Mouse (Mus musculus) limb, embryonic 14.5 days (tissue): ENCODE measurements around the gene Hspbp1. TPM values are rescaled to one million over a fixed set of nuclear protein-coding genes. Genes with fewer than 3 reads are reported as not detected.

Experiments
- ATAC-seq: fragments of 200-750 bp; cut with Nextera tagmentation; 2 replicates; pipeline ENCODE4 v1.8.0; 2017; ENCODE audit warnings: low read depth, moderate number of reproducible peaks, moderate TSS enrichment; ENCODE audit not compliant: low FRiP score
- DNase-seq: peaks from one replicate; pipeline ENCODE4 v3.0.0-alpha.2; 2015; ENCODE audit warnings: low spot score
- H3K27ac ChIP-seq: fragments of 300-500 bp; sonication (generic); replicated peaks from 2 replicates; pipeline ENCODE4 v1.5.1; 2014; ENCODE audit warnings: low read depth, mild to moderate bottlenecking, low read length, moderate library complexity, mixed read lengths
- H3K27me3 ChIP-seq: fragments of 300-500 bp; sonication (generic); 2 replicates; pipeline ENCODE4 v1.6.1; 2014; ENCODE audit warnings: low read length, mixed read lengths; ENCODE audit not compliant: control insufficient read depth, insufficient read depth
- H3K36me3 ChIP-seq: fragments of 300-500 bp; sonication (generic); 2 replicates; pipeline ENCODE4 v1.6.1; 2014; ENCODE audit warnings: mild to moderate bottlenecking, low read length, moderate library complexity, mixed read lengths; ENCODE audit not compliant: control insufficient read depth, insufficient read depth
- H3K4me1 ChIP-seq: fragments of 300-500 bp; sonication (generic); 2 replicates; pipeline ENCODE4 v1.6.1; 2014; ENCODE audit warnings: antibody characterized with exemption, low read length, mixed read lengths; ENCODE audit not compliant: control insufficient read depth, insufficient read depth
- H3K4me2 ChIP-seq: fragments of 300-500 bp; sonication (generic); replicated peaks from 2 replicates; pipeline ENCODE4 v1.6.1; 2014; ENCODE audit warnings: low read depth, mild to moderate bottlenecking, low read length, moderate library complexity; ENCODE audit not compliant: severe bottlenecking
- H3K4me3 ChIP-seq: fragments of 300-500 bp; sonication (generic); replicated peaks from 2 replicates; pipeline ENCODE4 v1.5.1; 2014; ENCODE audit warnings: low read length
- H3K9ac ChIP-seq: fragments of 300-500 bp; sonication (generic); 2 replicates; pipeline ENCODE4 v1.6.1; 2014; ENCODE audit warnings: mild to moderate bottlenecking, low read depth, low read length, moderate library complexity; ENCODE audit not compliant: severe bottlenecking
- H3K9me3 ChIP-seq: fragments of 300-500 bp; sonication (generic); 2 replicates; pipeline ENCODE4 v1.6.1; 2016; ENCODE audit warnings: low read length; ENCODE audit not compliant: control insufficient read depth
- POLR2A ChIP-seq: fragments of 200-500 bp; IDR thresholded peaks from 2 replicates; pipeline ENCODE4 v1.8.0; 2012; ENCODE audit warnings: inconsistent platforms, mild to moderate bottlenecking, moderate library complexity, borderline replicate concordance; ENCODE audit not compliant: insufficient read depth, insufficient read length; ENCODE audit errors: extremely low read depth
- WGBS: fragments of 180-500 bp; shearing (Covaris S2); extraction: QIAGEN DNeasy Blood & Tissue Kit; methylation state at CpG from one replicate; pipeline ENCODE4 v1.1.7; 2014; 5-methylcytosine and 5-hydroxymethylcytosine counted together
- polyA plus RNA-seq, 2 experiments: library from polyadenylated mRNA; depleted of rRNA in 1 of 2; stranded (reverse) in 1 of 2; unstranded in 1 of 2; fragments of >200 nt; fragmentation: Nextera tagmentation in 1 of 2; extraction: Ambion mirVana in 1 of 2; gene quantifications; 2 replicates each; pipeline versions ENCODE4 v1.2.1 to v1.2.3; 2012 to 2014

Gene Hspbp1
- polyA plus RNA-seq, 2 experiments = 55.6 to 77.5 TPM

GRCm38 (mm10) chr7:4683307-4683706, 1.6 kb downstream of the Hspbp1 start:
- no peak overlapping the region for H3K9ac ChIP-seq
- no peaks in the 10 kb centered on the region for H3K9me3 ChIP-seq
- DNase-seq (no peak), ATAC-seq (no peak)
- no peak for TF ChIP-seq POLR2A
- no peak overlapping the region for H3K4me3 ChIP-seq
- H3K27me3 ChIP-seq = no peaks in the 10 kb centered on the region
- H3K27ac ChIP-seq = no peak overlapping the region
- 79% methylated on average over 5 of the region's 5 CpGs for WGBS
- peaks cover 25% of the 10 kb centered on the region for H3K36me3 ChIP-seq
- peaks cover 8% of the 10 kb centered on the region for H3K4me1 ChIP-seq
- H3K4me2 ChIP-seq = no peak overlapping the region

- no peaks in the 10 kb centered on the region for H3K4me1 ChIP-seq
- peaks cover 67% of the 10 kb centered on the region for H3K36me3 ChIP-seq
- 85% methylated on average over 7 of the region's 7 CpGs for WGBS
Observed at GRCm38 (mm10) chr7:4675200-4675599, 9.7 kb downstream of the Hspbp1 start.

GRCm38 (mm10) chr7:4674114-4674731, 10.6 kb downstream of the Hspbp1 start:
- H3K4me2 ChIP-seq = no peak overlapping the region
- H3K36me3 ChIP-seq = peaks cover 66% of the 10 kb centered on the region
- no peak overlapping the region for H3K27ac ChIP-seq
- no peak for TF ChIP-seq POLR2A
- H3K4me1 ChIP-seq = no peaks in the 10 kb centered on the region
- no peaks in the 10 kb centered on the region for H3K27me3 ChIP-seq
- no peak for ATAC-seq
- no peak overlapping the region for H3K9ac ChIP-seq
- no peak overlapping the region for H3K4me3 ChIP-seq
- DNase-seq = no peak
- 93% methylated on average over 12 of the region's 12 CpGs for WGBS
- H3K9me3 ChIP-seq = no peaks in the 10 kb centered on the region

More at GRCm38 (mm10) chr7:4675200-4675599, 9.7 kb downstream of the Hspbp1 start:
- no peak for DNase-seq
- Histone ChIP-seq H3K9ac (no peak overlapping the region), H3K4me3 (no peak overlapping the region), H3K4me2 (no peak overlapping the region), H3K27ac (no peak overlapping the region), H3K27me3 (no peaks in the 10 kb centered on the region), H3K9me3 (no peaks in the 10 kb centered on the region)
- ATAC-seq = no peak
- no peak for TF ChIP-seq POLR2A

- Histone ChIP-seq H3K9me3 (no peaks in the 10 kb centered on the region), H3K4me3 (no peak overlapping the region), H3K9ac (no peak overlapping the region), H3K27me3 (no peaks in the 10 kb centered on the region), H3K4me2 (no peak overlapping the region), H3K4me1 (no peaks in the 10 kb centered on the region), H3K27ac (no peak overlapping the region), H3K36me3 (peaks cover 66% of the 10 kb centered on the region)
- WGBS = 71% methylated on average over 4 of the region's 4 CpGs
- TF ChIP-seq POLR2A = no peak
- DNase-seq (peak; percentile 40), ATAC-seq (peak; percentile 41; the same call in 1 of the 2 replicates)
Observed at GRCm38 (mm10) chr7:4671956-4672355, 12.9 kb downstream of the Hspbp1 start.

DNA sequence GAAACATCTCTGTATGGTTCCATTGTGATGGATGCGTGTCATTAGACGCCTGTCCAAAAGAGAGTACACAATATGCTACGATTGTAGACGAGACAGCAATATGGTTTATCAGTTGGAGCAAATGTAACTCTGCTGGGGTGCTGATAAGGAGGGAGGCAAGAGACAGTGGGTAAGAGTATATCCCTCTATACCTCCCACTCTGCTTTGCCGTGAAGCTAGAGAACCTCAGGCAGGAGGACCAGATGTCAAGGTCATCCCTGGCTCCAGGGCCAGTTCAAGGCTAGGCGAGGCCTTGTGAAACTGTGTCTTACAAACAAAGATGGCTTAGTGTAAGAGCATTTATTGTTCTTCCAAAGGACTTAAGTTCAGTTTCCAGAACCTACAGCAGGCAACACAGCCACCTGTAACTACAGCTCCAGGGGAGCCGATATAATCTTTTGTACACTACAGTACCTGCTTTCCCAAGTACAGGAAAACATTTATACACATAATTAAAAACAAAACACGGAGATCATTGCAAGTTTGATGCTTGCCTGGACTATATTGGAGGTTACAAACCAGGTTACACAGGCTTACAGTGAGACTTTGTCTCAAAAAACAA, 14.1 kb downstream of the Hspbp1 start:
- 92% methylated on average over 8 of the region's 8 CpGs for WGBS
- H3K36me3 ChIP-seq = peaks cover 68% of the 10 kb centered on the region
- DNase-seq = no peak

More for the DNA sequence above, 14.1 kb downstream of the Hspbp1 start:
- H3K4me1 ChIP-seq = no peaks in the 10 kb centered on the region
- no peak overlapping the region for H3K27ac ChIP-seq
- no peak overlapping the region for H3K4me3 ChIP-seq
- H3K9ac ChIP-seq = no peak overlapping the region
- no peak overlapping the region for H3K4me2 ChIP-seq
- no peak for TF ChIP-seq POLR2A
- H3K9me3 ChIP-seq = no peaks in the 10 kb centered on the region
- no peak for ATAC-seq
- H3K27me3 ChIP-seq = no peaks in the 10 kb centered on the region
